Mouse (Mus musculus): ENCODE measurements at regions not wholly inside any gene's neighbourhood (a gene's known extent, or its start where the extent isn't known, plus 50 kb on each side); places are given as distances from the start of the nearest gene placed in this dataset.

GRCm38 (mm10) chr1:164637901-164638462, 158.5 kb upstream of the Dpt start:
- intact Hi-C loops (cut with DNase I): no loop called here
- DNase-seq (ENCODE audit: low spot score): no peak

GRCm38 (mm10) chr1:164631679-164632078, 164.8 kb upstream of the Dpt start:
- peak; percentile 42 for DNase-seq (ENCODE audit: low spot score)
- intact Hi-C loops (cut with DNase I): no loop called here

GRCm38 (mm10) chr1:164628840-164629239, 167.6 kb upstream of the Dpt start:
- intact Hi-C loops (cut with DNase I): no loop called here
- DNase-seq (ENCODE audit: low spot score): peak; percentile 17

- no peak for DNase-seq (ENCODE audit: low spot score)
- intact Hi-C loops (cut with DNase I): no loop called here
Observed at GRCm38 (mm10) chr1:164622946-164623345, 164.8 kb upstream of the Atp1b1 start.

GRCm38 (mm10) chr1:164622417-164622816, 164.3 kb upstream of the Atp1b1 start:
- no peak for DNase-seq (ENCODE audit: low spot score)
- intact Hi-C loops (cut with DNase I): no loop called here

GRCm38 (mm10) chr1:164620129-164620528, 162.0 kb upstream of the Atp1b1 start:
- no peak for DNase-seq (ENCODE audit: low spot score)
- intact Hi-C loops (cut with DNase I): no loop called here

- intact Hi-C loops (cut with DNase I): no loop called here
- DNase-seq (ENCODE audit: low spot score): no peak
Observed at GRCm38 (mm10) chr1:164617871-164618270, 159.7 kb upstream of the Atp1b1 start.

GRCm38 (mm10) chr1:164607061-164607460, 148.9 kb upstream of the Atp1b1 start:
- intact Hi-C loops (cut with DNase I): no loop called here
- DNase-seq (ENCODE audit: low spot score): no peak

GRCm38 (mm10) chr1:164606141-164606754, 148.1 kb upstream of the Atp1b1 start:
- intact Hi-C loops (cut with DNase I): no loop called here
- no peak for DNase-seq (ENCODE audit: low spot score)

GRCm38 (mm10) chr1:164603433-164603832, 145.3 kb upstream of the Atp1b1 start:
- no peak for DNase-seq (ENCODE audit: low spot score)
- intact Hi-C loops (cut with DNase I): no loop called here

GRCm38 (mm10) chr1:164602568-164602967, 144.4 kb upstream of the Atp1b1 start:
- intact Hi-C loops (cut with DNase I): no loop called here
- no peak for DNase-seq (ENCODE audit: low spot score)

- intact Hi-C loops (cut with DNase I): no loop called here
- no peak for DNase-seq (ENCODE audit: low spot score)
Observed at GRCm38 (mm10) chr1:164590205-164590613, 132.1 kb upstream of the Atp1b1 start.

- intact Hi-C loops (cut with DNase I): no loop called here
- DNase-seq (ENCODE audit: low spot score): no peak
Observed at GRCm38 (mm10) chr1:164586066-164586989, 128.2 kb upstream of the Atp1b1 start.

- no peak for DNase-seq (ENCODE audit: low spot score)
- intact Hi-C loops (cut with DNase I): no loop called here
Observed at GRCm38 (mm10) chr1:164576856-164577489, 118.8 kb upstream of the Atp1b1 start.

GRCm38 (mm10) chr1:164573639-164574038, 115.5 kb upstream of the Atp1b1 start:
- no peak for DNase-seq (ENCODE audit: low spot score)
- intact Hi-C loops (cut with DNase I): no loop called here

- intact Hi-C loops (cut with DNase I): no loop called here
- DNase-seq (ENCODE audit: low spot score): no peak
Observed at GRCm38 (mm10) chr1:164572183-164572582, 114.0 kb upstream of the Atp1b1 start.

- intact Hi-C loops (cut with DNase I): no loop called here
- no peak for DNase-seq (ENCODE audit: low spot score)
Observed at GRCm38 (mm10) chr1:164571496-164572078, 113.4 kb upstream of the Atp1b1 start.

- intact Hi-C loops (cut with DNase I): no loop called here
- DNase-seq (ENCODE audit: low spot score): no peak
Observed at GRCm38 (mm10) chr1:164564847-164565246, 106.7 kb upstream of the Atp1b1 start.

- intact Hi-C loops (cut with DNase I): no loop called here
- no peak for DNase-seq (ENCODE audit: low spot score)
Observed at GRCm38 (mm10) chr1:164559546-164560228, 101.5 kb upstream of the Atp1b1 start.

GRCm38 (mm10) chr1:164552658-164553057, 94.5 kb upstream of the Atp1b1 start:
- intact Hi-C loops (cut with DNase I): no loop called here
- no peak for DNase-seq (ENCODE audit: low spot score)

All from heart, postnatal 25 days (tissue).